Mouse (Mus musculus) left cerebral cortex, adult 18-20 months (tissue): ENCODE data around the gene Rasef. TPM values are rescaled to one million over a fixed set of nuclear protein-coding genes. Genes with fewer than 3 reads are reported as not detected.

ENCODE experiments used
- total RNA-seq, 2 experiments: library from RNA; stranded (reverse); gene quantifications; 2 replicates each; pipeline ENCODE4 v1.2.3; 2021

The Rasef gene
- total RNA-seq, 2 experiments from 2014 or later: not detected

Other genes starting within 250 kb of the Rasef start
- gene Gm11238, start 183.1 kb downstream of the Rasef start, total RNA-seq: not detected
- not detected for gene Gm11237, start 168.0 kb downstream of the Rasef start, total RNA-seq
- gene Gm11236, start 152.9 kb downstream of the Rasef start, total RNA-seq: not detected
- gene Gm11239, start 122.6 kb downstream of the Rasef start, total RNA-seq: not detected
- not detected for gene Gm428, start 107.5 kb downstream of the Rasef start, total RNA-seq
- gene Gm11758, start 85.3 kb upstream of the Rasef start, total RNA-seq: not detected
- not detected for gene Gm11757, start 100.1 kb upstream of the Rasef start, total RNA-seq
- gene Gm13871, start 115.0 kb upstream of the Rasef start, total RNA-seq: not detected
- not detected for gene Gm11756, start 129.8 kb upstream of the Rasef start, total RNA-seq
- gene 2310002L09Rik, start 159.9 kb upstream of the Rasef start, total RNA-seq: not detected
- 1 to 10 TPM; 5.1 to 6.2 TPM for gene Frmd3, start 222.4 kb upstream of the Rasef start, total RNA-seq